Mouse (Mus musculus): Measurements from ENCODE around the gene Tmem119.

DNA sequence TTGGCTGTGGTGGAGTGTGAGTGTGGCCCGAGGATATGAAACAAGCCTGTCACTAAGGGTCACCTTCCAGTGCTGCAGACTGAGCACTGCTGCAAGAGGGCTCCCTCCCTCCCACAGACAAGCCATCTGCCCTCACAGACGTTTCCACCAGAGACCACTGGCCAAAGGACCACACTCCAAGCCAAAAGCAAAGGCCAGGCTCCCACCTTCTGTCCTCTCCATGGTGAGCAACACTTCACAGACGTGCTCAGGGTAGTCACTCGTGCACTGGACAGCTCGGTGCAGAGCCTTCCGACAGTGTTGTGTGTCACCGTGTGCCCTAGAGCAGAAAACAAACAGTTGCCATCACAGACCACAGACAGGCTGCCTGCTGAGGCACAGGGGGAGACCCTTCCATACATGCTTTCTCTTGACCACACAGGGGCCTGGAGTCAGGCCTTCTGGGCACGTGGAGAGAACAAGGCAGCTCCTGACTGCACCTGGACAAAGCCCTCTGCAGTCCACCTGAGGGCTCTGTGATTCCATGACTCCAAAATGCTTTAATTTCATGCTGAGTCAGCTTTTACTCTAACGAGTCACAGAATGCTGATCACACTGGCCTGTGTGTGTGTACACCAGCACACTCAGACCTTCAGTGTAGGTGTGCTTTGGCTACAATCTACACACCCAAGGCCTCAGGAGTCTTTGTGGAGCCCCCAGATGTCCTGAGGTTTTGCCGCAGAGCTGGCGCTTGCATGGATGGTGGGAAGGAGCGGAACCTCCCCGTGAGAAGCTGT is 51.6 kb downstream of the Tmem119 start:
- TF ChIP-seq CTCF (IDR thresholded peaks at IDR 0.05; ENCODE audit: borderline replicate concordance, insufficient read depth, low read length) (no peak), POLR2A (IDR thresholded peaks at IDR 0.05; ENCODE audit: low read depth, low read length) (no peak)

All from embryonic fibroblast, embryonic 13.5 days (primary cell).